Mouse (Mus musculus) G1E (cell line): ENCODE measurements at regions not wholly inside any gene's neighbourhood (a gene's known extent, or its start where the extent isn't known, plus 50 kb on each side); places are given as distances from the start of the nearest gene placed in this dataset.

Experiments used
- ATAC-seq: 2 replicates; pipeline ENCODE4 v1.8.0; 2016; ENCODE audit warnings: mild to moderate bottlenecking; ENCODE audit not compliant: insufficient number of reproducible peaks, poor library complexity, low FRiP score, severe bottlenecking; ENCODE audit errors: extremely low read depth
- DNase-seq: peaks from one replicate; pipeline ENCODE4 v3.0.0; 2012; ENCODE audit warnings: low spot score
- H3K27me3 ChIP-seq: 2 replicates; pipeline ENCODE4 v1.6.1; 2012; ENCODE audit warnings: mild to moderate bottlenecking, low read length, inconsistent platforms; ENCODE audit not compliant: insufficient read depth
- H3K36me3 ChIP-seq: replicated peaks from 2 replicates; pipeline ENCODE3; 2012; ENCODE audit warnings: mild to moderate bottlenecking, inconsistent platforms
- H3K4me1 ChIP-seq: 2 replicates; pipeline ENCODE4 v1.6.1; 2012; ENCODE audit warnings: low read depth, low read length, inconsistent platforms, mixed read lengths; ENCODE audit not compliant: insufficient read depth
- H3K4me3 ChIP-seq: 2 replicates; pipeline ENCODE4 v1.5.1; 2012; ENCODE audit warnings: low read depth, mild to moderate bottlenecking, inconsistent platforms, low read length, moderate library complexity, mixed read lengths
- H3K9me3 ChIP-seq: replicated peaks from 2 replicates; pipeline ENCODE4 v1.6.1; 2012; ENCODE audit warnings: inconsistent platforms
- CTCF ChIP-seq: IDR thresholded peaks from 2 replicates; pipeline ENCODE4 v1.5.1; 2012; ENCODE audit warnings: low read depth, low read length, inconsistent platforms, mixed read lengths
- GATA1 ChIP-seq: IDR thresholded peaks from 2 replicates; pipeline ENCODE4 v1.6.1; 2012; ENCODE audit warnings: borderline replicate concordance, low read length, inconsistent platforms, mixed read lengths
- GATA2 ChIP-seq: IDR thresholded peaks from 2 replicates; pipeline ENCODE4 v1.6.1; 2012; ENCODE audit warnings: low read depth, low read length, inconsistent platforms, borderline replicate concordance
- POLR2AphosphoS5 ChIP-seq: IDR thresholded peaks from 2 replicates; pipeline ENCODE4 v1.6.1; 2012; ENCODE audit warnings: low read depth, low read length, inconsistent platforms; ENCODE audit not compliant: insufficient replicate concordance
- TAL1 ChIP-seq: conservative IDR thresholded peaks from 2 replicates; pipeline ENCODE4 v1.6.1; 2012; ENCODE audit warnings: low read depth, low read length, inconsistent platforms, mixed read lengths

GRCm38 (mm10) chr4:100664619-100665264 is 111.7 kb upstream of the Cachd1 start:
- no peaks in the 10 kb centered on the region for H3K36me3 ChIP-seq
- H3K9me3 ChIP-seq = no peaks in the 10 kb centered on the region; the same call in 1 of the 2 replicates
- H3K4me1 ChIP-seq = no peaks in the 10 kb centered on the region
- H3K4me3 ChIP-seq = no peak overlapping the region
- TF ChIP-seq POLR2AphosphoS5 (no peak), CTCF (no peak), TAL1 (no peak), GATA2 (no peak), GATA1 (no peak)
- ATAC-seq (no peak), DNase-seq (no peak)
- no peaks in the 10 kb centered on the region for H3K27me3 ChIP-seq

GRCm38 (mm10) chr4:100670553-100670952 is 105.9 kb upstream of the Cachd1 start:
- H3K4me1 ChIP-seq = no peaks in the 10 kb centered on the region
- DNase-seq = no peak
- TF ChIP-seq CTCF = no peak
- no peak for TF ChIP-seq POLR2AphosphoS5
- no peak for TF ChIP-seq GATA1
- no peak for TF ChIP-seq GATA2
- no peak for TF ChIP-seq TAL1
- H3K9me3 ChIP-seq = peaks cover 8% of the 10 kb centered on the region
- no peak for ATAC-seq
- no peaks in the 10 kb centered on the region for H3K27me3 ChIP-seq
- H3K36me3 ChIP-seq = no peaks in the 10 kb centered on the region
- no peak overlapping the region for H3K4me3 ChIP-seq

- DNase-seq (no peak), ATAC-seq (no peak)
- Histone ChIP-seq H3K4me1 (no peaks in the 10 kb centered on the region), H3K9me3 (peaks cover 8% of the 10 kb centered on the region), H3K4me3 (no peak overlapping the region), H3K27me3 (no peaks in the 10 kb centered on the region), H3K36me3 (no peaks in the 10 kb centered on the region)
- TF ChIP-seq TAL1 (no peak), GATA2 (no peak), GATA1 (no peak), POLR2AphosphoS5 (no peak), CTCF (no peak)
Measured at GRCm38 (mm10) chr4:100674916-100675315, 101.6 kb upstream of the Cachd1 start.

GRCm38 (mm10) chr4:100683757-100684156 is 92.7 kb upstream of the Cachd1 start:
- Histone ChIP-seq H3K4me1 (no peaks in the 10 kb centered on the region), H3K4me3 (no peak overlapping the region), H3K36me3 (no peaks in the 10 kb centered on the region), H3K9me3 (peaks cover 5% of the 10 kb centered on the region; the same call in 1 of the 2 replicates), H3K27me3 (no peaks in the 10 kb centered on the region)
- TF ChIP-seq CTCF (no peak), GATA1 (no peak), TAL1 (no peak)
- DNase-seq (no peak), ATAC-seq (no peak)

- Histone ChIP-seq H3K27me3 (no peaks in the 10 kb centered on the region), H3K36me3 (no peaks in the 10 kb centered on the region), H3K9me3 (no peaks in the 10 kb centered on the region), H3K4me3 (no peak overlapping the region), H3K4me1 (no peaks in the 10 kb centered on the region)
- DNase-seq = no peak
- no peak for ATAC-seq
- no peak for TF ChIP-seq POLR2AphosphoS5
- no peak for TF ChIP-seq GATA2
- TF ChIP-seq CTCF = no peak
Measured at GRCm38 (mm10) chr4:100700002-100700401, 76.5 kb upstream of the Cachd1 start.

- ATAC-seq = no peak
- no peaks in the 10 kb centered on the region for H3K9me3 ChIP-seq
- TF ChIP-seq CTCF = no peak
Measured at GRCm38 (mm10) chr4:100700418-100700817, 76.1 kb upstream of the Cachd1 start.

GRCm38 (mm10) chr4:100705960-100706359 is 70.5 kb upstream of the Cachd1 start:
- Histone ChIP-seq H3K4me3 (no peak overlapping the region), H3K27me3 (no peaks in the 10 kb centered on the region), H3K9me3 (no peaks in the 10 kb centered on the region), H3K4me1 (no peaks in the 10 kb centered on the region), H3K36me3 (no peaks in the 10 kb centered on the region)
- ATAC-seq (no peak), DNase-seq (no peak)
- no peak for TF ChIP-seq GATA1
- no peak for TF ChIP-seq CTCF
- no peak for TF ChIP-seq TAL1
- no peak for TF ChIP-seq POLR2AphosphoS5
- no peak for TF ChIP-seq GATA2

More at GRCm38 (mm10) chr4:100700418-100700817, 76.1 kb upstream of the Cachd1 start:
- Histone ChIP-seq H3K36me3 (no peaks in the 10 kb centered on the region), H3K4me3 (no peak overlapping the region), H3K4me1 (no peaks in the 10 kb centered on the region), H3K27me3 (no peaks in the 10 kb centered on the region)
- DNase-seq = no peak
